Mouse (Mus musculus) MEL (cell line): ENCODE measurements at regions not wholly inside any gene's neighbourhood (a gene's known extent, or its start where the extent isn't known, plus 50 kb on each side); places are given as distances from the start of the nearest gene placed in this dataset.

Experiments used
- DNase-seq: peaks from one replicate; pipeline ENCODE4 v3.0.0; 2011; ENCODE audit warnings: low read depth, low spot score
- H3K27ac ChIP-seq: 2 replicates; pipeline ENCODE4 v1.5.1; 2012; ENCODE audit warnings: low read depth, mild to moderate bottlenecking, control low read depth, low read length, moderate library complexity; ENCODE audit not compliant: control insufficient read depth
- H3K27me3 ChIP-seq, 2 experiments: fragments of 150-350 bp in 1 of 2; sonication (generic) in 1 of 2; 2 replicates each; pipeline ENCODE4 v1.6.1; 2012; ENCODE audit warnings: low read length in 2 of 2, mild to moderate bottlenecking in 2 of 2, improper control_type of control experiment in 1 of 2, moderate library complexity in 1 of 2; ENCODE audit not compliant: insufficient read depth in 2 of 2, control insufficient read depth in 1 of 2
- H3K36me3 ChIP-seq, 2 experiments: 2 replicates each; pipeline ENCODE4 v1.6.1; 2012 to 2014; ENCODE audit warnings: low read length in 2 of 2, improper control_type of control experiment in 1 of 2, inconsistent platforms in 1 of 2, mild to moderate bottlenecking in 1 of 2; ENCODE audit not compliant: insufficient read depth in 2 of 2, control insufficient read depth in 1 of 2
- H3K4me1 ChIP-seq, 2 experiments: fragments of 150-350 bp in 1 of 2; sonication (generic) in 1 of 2; 2 replicates each; pipeline ENCODE4 v1.6.1; 2012; ENCODE audit warnings: low read length in 2 of 2, improper control_type of control experiment in 1 of 2, mild to moderate bottlenecking in 1 of 2; ENCODE audit not compliant: insufficient read depth in 2 of 2, control insufficient read depth in 1 of 2
- H3K4me3 ChIP-seq, 2 experiments: fragments of 150-350 bp in 1 of 2; sonication (generic) in 1 of 2; 2 replicates each; pipeline ENCODE4 v1.5.1; 2012; ENCODE audit warnings: low read depth in 2 of 2, low read length in 2 of 2, mild to moderate bottlenecking in 2 of 2, moderate library complexity in 2 of 2, control low read depth in 1 of 2, improper control_type of control experiment in 1 of 2; ENCODE audit not compliant: control insufficient read depth in 1 of 2, insufficient read depth in 1 of 2
- H3K79me2 ChIP-seq: 2 replicates; pipeline ENCODE4 v1.6.1; 2012; ENCODE audit warnings: mild to moderate bottlenecking, low read length, moderate library complexity; ENCODE audit not compliant: control insufficient read depth, poor library complexity, insufficient read depth
- H3K9ac ChIP-seq: 2 replicates; pipeline ENCODE4 v1.6.1; 2012; ENCODE audit warnings: low read depth, mild to moderate bottlenecking, control low read depth, low read length, moderate library complexity; ENCODE audit not compliant: control insufficient read depth, poor library complexity, severe bottlenecking
- H3K9me3 ChIP-seq: fragments of 150-350 bp; sonication (generic); replicated peaks from 2 replicates; pipeline ENCODE4 v1.6.1; 2012; ENCODE audit warnings: mild to moderate bottlenecking, low read length, improper control_type of control experiment, moderate library complexity; ENCODE audit not compliant: insufficient read depth
- CTCF ChIP-seq, 3 experiments: IDR thresholded peaks in 2 of 3; conservative IDR thresholded peaks in 1 of 3; 2 replicates each; pipeline ENCODE4 v1.5.1; 2011 to 2012; ENCODE audit warnings: low read length in 3 of 3, low read depth in 2 of 3, mild to moderate bottlenecking in 2 of 3, improper control_type of control experiment in 1 of 3, inconsistent platforms in 1 of 3, mixed read lengths in 1 of 3, moderate library complexity in 1 of 3; ENCODE audit not compliant: control insufficient read depth in 1 of 3, insufficient read depth in 1 of 3, poor library complexity in 1 of 3, severe bottlenecking in 1 of 3
- ELF1 ChIP-seq: IDR thresholded peaks from 2 replicates; pipeline ENCODE4 v1.6.1; 2014; ENCODE audit warnings: low read depth, mild to moderate bottlenecking, inconsistent platforms, low read length, improper control_type of control experiment, moderate library complexity
- JUND ChIP-seq: IDR thresholded peaks from 2 replicates; pipeline ENCODE4 v1.6.1; 2011; ENCODE audit warnings: low read depth, mild to moderate bottlenecking, improper control_type of control experiment, low read length
- MAFK ChIP-seq: IDR thresholded peaks from 2 replicates; pipeline ENCODE4 v1.6.1; 2011; ENCODE audit warnings: low read depth, mild to moderate bottlenecking, low read length, improper control_type of control experiment, borderline replicate concordance
- MAZ ChIP-seq: IDR thresholded peaks from 2 replicates; pipeline ENCODE4 v1.6.1; 2012; ENCODE audit warnings: low read depth, mild to moderate bottlenecking, inconsistent platforms, low read length, improper control_type of control experiment
- MXI1 ChIP-seq: IDR thresholded peaks from 2 replicates; pipeline ENCODE4 v1.6.1; 2011; ENCODE audit warnings: mild to moderate bottlenecking, low read depth, low read length, improper control_type of control experiment
- MYB ChIP-seq: IDR thresholded peaks from 2 replicates; pipeline ENCODE4 v1.6.1; 2011; ENCODE audit warnings: mild to moderate bottlenecking, low read depth, low read length, improper control_type of control experiment
- POLR2A ChIP-seq, 2 experiments: IDR thresholded peaks; 2 replicates each; pipeline ENCODE4 v1.6.1; 2011 to 2012; ENCODE audit warnings: low read length in 2 of 2, mild to moderate bottlenecking in 2 of 2, control low read depth in 1 of 2, improper control_type of control experiment in 1 of 2, low read depth in 1 of 2, moderate library complexity in 1 of 2; ENCODE audit not compliant: control insufficient read depth in 1 of 2, insufficient read depth in 1 of 2, poor library complexity in 1 of 2
- POLR2AphosphoS5 ChIP-seq: IDR thresholded peaks from 2 replicates; pipeline ENCODE4 v1.6.1; 2012; ENCODE audit warnings: low read depth, borderline replicate concordance, mild to moderate bottlenecking, inconsistent platforms, low read length, moderate library complexity, mixed read lengths
- RAD21 ChIP-seq: IDR thresholded peaks from 2 replicates; pipeline ENCODE4 v1.6.1; 2011; ENCODE audit warnings: mild to moderate bottlenecking, low read depth, low read length, improper control_type of control experiment
- RCOR1 ChIP-seq: IDR thresholded peaks from 2 replicates; pipeline ENCODE4 v1.6.1; 2012; ENCODE audit warnings: low read depth, mild to moderate bottlenecking, inconsistent platforms, low read length, improper control_type of control experiment
- SIN3A ChIP-seq: IDR thresholded peaks from 2 replicates; pipeline ENCODE4 v1.6.1; 2012; ENCODE audit warnings: low read length, improper control_type of control experiment, inconsistent platforms
- SMC3 ChIP-seq: IDR thresholded peaks from 2 replicates; pipeline ENCODE4 v1.6.1; 2011; ENCODE audit warnings: low read depth, low read length, improper control_type of control experiment
- TAL1 ChIP-seq: IDR thresholded peaks from 2 replicates; pipeline ENCODE4 v1.6.1; 2012; ENCODE audit warnings: mild to moderate bottlenecking, inconsistent platforms, low read length, moderate library complexity, mixed read lengths
- TBP ChIP-seq: IDR thresholded peaks from 2 replicates; pipeline ENCODE4 v1.8.0; 2011; ENCODE audit warnings: low read depth, low read length, improper control_type of control experiment
- TCF12 ChIP-seq: IDR thresholded peaks from 2 replicates; pipeline ENCODE4 v1.6.1; 2014; ENCODE audit warnings: low read depth, mild to moderate bottlenecking, inconsistent platforms, low read length, improper control_type of control experiment, moderate library complexity
- USF1 ChIP-seq: IDR thresholded peaks from 2 replicates; pipeline ENCODE4 v1.6.1; 2014; ENCODE audit warnings: low read depth, mild to moderate bottlenecking, inconsistent platforms, low read length, improper control_type of control experiment, moderate library complexity
- ZC3H11A ChIP-seq: IDR thresholded peaks from 2 replicates; pipeline ENCODE4 v1.6.1; 2012; ENCODE audit warnings: low read depth, mild to moderate bottlenecking, inconsistent platforms, low read length, improper control_type of control experiment
- ZKSCAN1 ChIP-seq: IDR thresholded peaks from 2 replicates; pipeline ENCODE4 v1.6.1; 2012; ENCODE audit warnings: low read depth, mild to moderate bottlenecking, inconsistent platforms, low read length, improper control_type of control experiment, moderate library complexity

DNA sequence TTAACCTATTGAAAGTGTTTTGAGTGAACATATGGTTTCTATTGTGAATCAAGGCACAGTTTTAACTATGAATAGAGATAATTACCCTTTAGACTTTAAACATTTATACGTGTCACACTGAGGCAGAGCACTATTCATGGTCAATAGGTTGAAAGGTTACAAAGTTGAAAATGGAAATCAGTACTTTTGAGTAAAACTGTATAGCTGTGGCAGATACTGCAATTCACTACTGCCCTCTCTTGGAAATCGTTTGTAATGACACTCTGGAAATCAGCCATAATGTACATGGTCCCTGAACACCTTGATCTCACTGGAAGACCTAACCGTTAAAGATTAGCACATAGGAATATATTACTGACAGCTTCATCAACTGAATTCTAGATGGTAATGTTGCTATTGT lies 215.3 kb upstream of the Adgrl4 start:
- peak; percentile 22 for DNase-seq
- no peak overlapping the region for H3K4me3 ChIP-seq
- TF ChIP-seq POLR2A (IDR thresholded peaks at IDR 0.05; ENCODE audit: control insufficient read depth in 1 of 2, insufficient read depth in 1 of 2, low read depth in 1 of 2, low read length in 2 of 2, poor library complexity in 1 of 2) (no peak), ZKSCAN1 (no peak), MAZ (no peak), MAFK (no peak), SMC3 (peak; percentile 55), RAD21 (peak; percentile 71), TAL1 (no peak), CTCF (IDR thresholded peaks at IDR 0.05 in 2 of 3, conservative IDR thresholded peaks at IDR 0.05 in 1 of 3; ENCODE audit: control insufficient read depth in 1 of 3, insufficient read depth in 1 of 3, low read depth in 2 of 3, low read length in 3 of 3, poor library complexity in 1 of 3, severe bottlenecking in 1 of 3) (peak in 2 of 3 experiments; percentile 38 to 57; a peak in 4 of 6 replicates), SIN3A (no peak), MXI1 (no peak), USF1 (no peak), TCF12 (no peak), RCOR1 (no peak), JUND (no peak), ELF1 (no peak), MYB (no peak), ZC3H11A (peak; percentile 52), POLR2AphosphoS5 (no peak), TBP (no peak)
- TF ChIP-seq, all 39 proteins: peak for 4
- no peaks in the 10 kb centered on the region for H3K36me3 ChIP-seq
- H3K9me3 ChIP-seq, result no peaks in the 10 kb centered on the region
- no peaks in the 10 kb centered on the region for H3K27me3 ChIP-seq
- H3K9ac ChIP-seq, result no peak overlapping the region
- no peak overlapping the region for H3K27ac ChIP-seq
- H3K79me2 ChIP-seq, result no peaks in the 10 kb centered on the region
- H3K4me1 ChIP-seq, result no peaks in the 10 kb centered on the region

DNA sequence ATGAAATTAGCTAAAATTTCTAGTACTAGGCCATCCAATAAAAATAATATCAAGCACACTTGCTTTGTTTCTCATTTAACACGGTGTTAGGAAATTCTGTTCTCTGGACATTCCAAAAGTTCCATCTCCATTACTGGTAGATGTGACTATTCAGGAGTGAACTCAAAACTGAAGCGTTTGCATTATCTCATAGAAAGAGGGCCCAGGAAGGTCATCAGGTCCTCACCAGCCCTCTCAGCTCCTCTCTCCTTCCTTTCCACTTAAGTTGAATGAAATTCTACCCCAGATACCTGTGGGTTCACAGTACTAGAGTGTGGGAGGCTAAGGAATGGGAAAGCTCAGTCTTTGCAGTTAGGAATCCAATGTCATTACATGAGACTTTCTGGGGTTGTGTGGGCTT lies 185.2 kb upstream of the Adgrl4 start:
- Histone ChIP-seq H3K4me1 (no peaks in the 10 kb centered on the region), H3K27me3 (no peaks in the 10 kb centered on the region), H3K79me2 (no peaks in the 10 kb centered on the region), H3K27ac (no peak overlapping the region), H3K4me3 (no peak overlapping the region), H3K9ac (no peak overlapping the region), H3K9me3 (no peaks in the 10 kb centered on the region), H3K36me3 (no peaks in the 10 kb centered on the region)
- no peak for DNase-seq
- TF ChIP-seq RAD21, result no peak
- no peak for TF ChIP-seq SMC3
